12 mouse cellular contexts compared by ENCODE assay signal in genomic region chr6:126514720-126515119, GRCm38 (mm10). TPM values are rescaled to one million over a fixed set of nuclear protein-coding genes. Genes with fewer than 3 reads are reported as not detected.
DNase-seq lines count a peak whose midpoint lies in the region; ATAC-seq lines count a peak whose summit lies in the region.
"Had no signal": no experiment of that assay in that cellular context is flagged by ENCODE, and none has a peak within 500 bp of the region (broad histone marks: within the 10 kb centered on the region; RNA-seq: fewer than 3 reads in every experiment).

No protein-coding gene starts in this region.

- no peaks in the 10 kb centered on the region for H3K27me3 ChIP-seq in forebrain, embryonic 16.5 days (replicated peaks; ENCODE audit: control insufficient read depth, insufficient read depth, low read length)
- H3K27me3 ChIP-seq in heart, embryonic 12.5 days (replicated peaks): 0 out of 2 replicates have a peak, but pooled peaks cover 6% of the 10 kb centered on the region

- H3K4me2 ChIP-seq in forebrain, embryonic 16.5 days (ENCODE audit: low read length): no peak overlapping the region
- no peak overlapping the region for H3K4me2 ChIP-seq in heart, embryonic 12.5 days
- H3K4me2 ChIP-seq: lung, embryonic 14.5 days had no signal

- 51% methylated on average over 10 of the region's 10 CpGs for WGBS in forebrain, embryonic 16.5 days
- WGBS in heart, embryonic 12.5 days: 19% methylated on average over 10 of the region's 10 CpGs

- no peak overlapping the region for H3K9ac ChIP-seq in forebrain, embryonic 16.5 days (replicated peaks; ENCODE audit: low read depth, low read length)
- H3K9ac ChIP-seq in heart, embryonic 12.5 days: no peak overlapping the region
- H3K9ac ChIP-seq: lung, embryonic 14.5 days had no signal

- DNase-seq in layer of hippocampus, adult 11-12 months (ENCODE audit: low spot score): peak; percentile 15
- DNase-seq in layer of hippocampus, postnatal 25 days (ENCODE audit: extremely low spot score in 1 of 2, low spot score in 1 of 2): no peak
- peak; percentile 22 to 37 for DNase-seq in left cerebral cortex, postnatal 10 days (ENCODE audit: extremely low spot score in 1 of 2, low spot score in 2 of 2)
- peak; percentile 66 for DNase-seq in retina, postnatal 1 day
- no peak for DNase-seq in MN1 (ENCODE audit: low spot score)
- DNase-seq in thymus, postnatal 36 days: no peak
- DNase-seq: cerebellum, adult 2 months; kidney, adult 18-20 months; lung, embryonic 14.5 days had no signal

- no peak overlapping the region for H3K4me3 ChIP-seq in forebrain, embryonic 16.5 days (replicated peaks; ENCODE audit: low read length)
- H3K4me3 ChIP-seq in heart, embryonic 12.5 days: no peak overlapping the region

- no peaks in the 10 kb centered on the region for H3K9me3 ChIP-seq in forebrain, embryonic 16.5 days (ENCODE audit: control insufficient read depth, low read length)
- no peaks in the 10 kb centered on the region for H3K9me3 ChIP-seq in heart, embryonic 12.5 days (replicated peaks)

- ATAC-seq in forebrain, embryonic 16.5 days: peak; percentile 95
- no peak; the same call in 1 of the 2 replicates for ATAC-seq in heart, embryonic 12.5 days (ENCODE audit: insufficient number of reproducible peaks, low FRiP score)
- ATAC-seq: CD4-positive, CD25-positive, alpha-beta regulatory T cell, adult 4 months had no signal

- intact Hi-C loops in left cerebral cortex, postnatal 10 days (cut with DNase I): no loop called here

- H3K36me3 ChIP-seq in forebrain, embryonic 16.5 days (ENCODE audit: control insufficient read depth, insufficient read depth): no peaks in the 10 kb centered on the region
- no peaks in the 10 kb centered on the region for H3K36me3 ChIP-seq in heart, embryonic 12.5 days

- H3K4me1 ChIP-seq in forebrain, embryonic 16.5 days (replicated peaks; ENCODE audit: control insufficient read depth, insufficient read depth, low read length): peaks cover 4% of the 10 kb centered on the region; the same call in 1 of the 2 replicates
- H3K4me1 ChIP-seq in heart, embryonic 12.5 days (replicated peaks): 0 out of 2 replicates have a peak, but pooled peaks cover 7% of the 10 kb centered on the region

- H3K27ac ChIP-seq in forebrain, embryonic 16.5 days (ENCODE audit: low read length): no peak overlapping the region
- no peak overlapping the region for H3K27ac ChIP-seq in heart, embryonic 12.5 days (ENCODE audit: poor library complexity, severe bottlenecking)

RNA-seq across cellular contexts. Expression of gene Kcna5, which starts 20.5 kb away (rescaled TPM):
- 1 to 10 TPM; 1.6 to 1.7 TPM for total RNA-seq in layer of hippocampus, postnatal 25 days (2021)
- 2.2 and 2.4 TPM in 2 replicates for polyA plus RNA-seq in forebrain, embryonic 16.5 days (2015; fragmentation: Nextera tagmentation; extraction: Ambion mirVana)
- total RNA-seq in left cerebral cortex, postnatal 10 days (2021): 1 to 10 TPM; 2.9 to 4.3 TPM
- 7.2 and 9.0 TPM in 2 replicates for polyA plus RNA-seq in heart, embryonic 12.5 days (2016; fragmentation: Nextera tagmentation; extraction: Ambion mirVana)
- polyA plus RNA-seq: CD4-positive, CD25-positive, alpha-beta regulatory T cell, adult 4 months had no signal

Comparison
In these comparisons a context has a peak if more than half of its experiments do, and no peak if none do; other contexts are left out.
1. DNase-seq: peak in layer of hippocampus, adult 11-12 months (single experiment), left cerebral cortex, postnatal 10 days (2 of 2) and retina, postnatal 1 day (single experiment); none in layer of hippocampus, postnatal 25 days (0 of 2), MN1 (single experiment) and thymus, postnatal 36 days (0 of 2).